Mouse (Mus musculus) heart, adult 2 months (tissue): ENCODE data around the gene Pkp3.
A peak's percentile ranks its signal among the peaks of the same experiment; 100 is the strongest.

ENCODE experiments used
- CTCF ChIP-seq: fragments of 200-600 bp; IDR thresholded peaks from 2 replicates; pipeline ENCODE4 v1.8.1; 2022; ENCODE audit warnings: antibody characterized with exemption, mild to moderate bottlenecking, moderate library complexity
- EP300 ChIP-seq: fragments of 200-500 bp; IDR thresholded peaks from 2 replicates; pipeline ENCODE4 v1.6.1; 2011; ENCODE audit warnings: low read depth, low read length, control low read depth; ENCODE audit not compliant: insufficient read depth
- POLR2A ChIP-seq: fragments of 200-500 bp; IDR thresholded peaks from 2 replicates; pipeline ENCODE4 v1.6.1; 2011; ENCODE audit warnings: mild to moderate bottlenecking, low read depth, low read length, control low read depth; ENCODE audit not compliant: insufficient read depth

DNA sequence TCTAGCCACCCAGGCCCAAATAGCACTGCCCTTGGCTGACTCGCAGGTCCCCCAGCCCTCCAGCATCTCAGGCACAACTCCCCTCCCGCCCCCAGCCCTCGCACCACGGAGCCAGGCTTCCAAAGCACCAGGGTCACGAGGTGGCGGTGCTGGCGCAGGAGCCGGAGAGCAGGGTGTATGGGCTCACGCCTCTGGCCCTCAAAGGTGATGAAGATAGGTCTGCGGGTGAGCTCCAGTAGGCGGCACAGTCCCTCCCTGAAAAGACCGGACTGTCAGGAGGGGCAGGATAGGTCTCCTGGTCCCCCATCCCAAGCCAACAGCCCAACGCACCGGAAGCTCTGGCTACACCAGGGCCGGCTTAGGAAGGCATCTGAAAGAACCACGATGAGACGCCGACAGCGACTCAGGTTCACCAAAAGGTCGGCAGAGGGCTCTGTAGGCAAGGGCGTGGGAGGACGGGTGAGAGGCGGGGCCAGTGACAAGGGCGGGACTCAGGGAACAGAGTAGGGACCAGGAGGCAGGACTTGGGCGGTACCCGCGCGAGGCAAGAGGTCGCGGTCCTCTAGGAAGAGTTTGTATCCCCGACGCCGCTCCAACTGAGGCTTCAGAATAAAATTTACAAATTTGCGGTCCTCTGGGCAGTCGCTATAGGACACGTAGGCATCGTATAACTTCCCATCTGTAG, 14.2 kb downstream of the Pkp3 start:
- TF ChIP-seq CTCF (peak; percentile 79), EP300 (peak; percentile 58; the same call in 1 of the 2 replicates), POLR2A (0 out of 2 replicates have a peak, but pooled peaks have one; percentile 26)
